Mouse (Mus musculus): ENCODE results near the gene Npcd. TPM values are rescaled to one million over a fixed set of nuclear protein-coding genes. Genes with fewer than 3 reads are reported as not detected.

Gene Npcd
- total and polyA plus RNA-seq, 2 experiments, result not detected

DNA sequence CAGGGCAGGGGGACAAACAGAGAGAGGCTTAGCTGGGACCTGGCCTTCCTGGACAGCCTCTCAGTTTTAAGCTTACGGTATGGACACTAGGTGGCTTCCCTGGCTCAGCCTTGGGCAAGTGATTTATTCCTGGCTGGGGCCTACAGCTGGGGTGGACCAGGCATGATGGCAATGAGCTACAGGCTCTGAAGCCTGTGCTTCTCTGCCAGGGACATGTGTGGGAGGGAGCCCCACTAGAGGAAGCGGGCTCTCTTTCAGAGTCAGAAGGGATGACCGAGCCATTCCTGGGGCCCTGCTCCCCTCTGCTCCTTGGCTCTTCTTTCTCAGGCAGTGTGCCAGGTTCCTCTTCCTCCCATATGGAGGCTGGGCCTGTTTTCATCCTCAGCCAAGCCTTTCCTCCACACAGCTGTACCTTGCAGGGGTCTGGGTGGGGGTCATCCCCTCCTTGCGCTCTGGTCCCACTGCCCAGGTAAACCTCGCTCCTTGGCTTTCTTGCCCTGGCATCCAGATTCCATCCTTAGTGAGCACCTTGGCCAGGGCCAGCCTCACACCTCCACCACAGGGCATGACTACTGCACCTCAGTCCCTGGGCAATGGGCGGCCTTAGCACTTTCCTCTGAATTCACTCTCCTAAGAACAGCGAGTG, 70.3 kb downstream of the Npcd start:
- no peaks in the 10 kb centered on the region for H3K27me3 ChIP-seq (ENCODE audit: control insufficient read depth, insufficient read depth, low read length)
- DNase-seq (ENCODE audit: extremely low read depth, low read depth, low spot score), result no peak
- TF ChIP-seq CTCF (IDR thresholded peaks at IDR 0.05; ENCODE audit: low read depth, low read length) (no peak), POLR2A (IDR thresholded peaks at IDR 0.05; ENCODE audit: extremely low read depth, insufficient read depth, low read length) (no peak)
- no peaks in the 10 kb centered on the region for H3K4me1 ChIP-seq (ENCODE audit: control insufficient read depth, insufficient read depth, low read length)
- H3K9ac ChIP-seq (ENCODE audit: low read depth, low read length), result no peak overlapping the region
- 89% methylated on average over 7 of the region's 7 CpGs for WGBS
- no peak overlapping the region for H3K4me3 ChIP-seq (ENCODE audit: insufficient read depth, low read depth, low read length)
- no peak overlapping the region for H3K27ac ChIP-seq (replicated peaks; ENCODE audit: insufficient read depth, low read depth, low read length)
- no peaks in the 10 kb centered on the region for H3K79me2 ChIP-seq (ENCODE audit: control insufficient read depth, insufficient read depth, low read length)
- no peaks in the 10 kb centered on the region for H3K36me3 ChIP-seq (ENCODE audit: control insufficient read depth, insufficient read depth, low read length)

DNA sequence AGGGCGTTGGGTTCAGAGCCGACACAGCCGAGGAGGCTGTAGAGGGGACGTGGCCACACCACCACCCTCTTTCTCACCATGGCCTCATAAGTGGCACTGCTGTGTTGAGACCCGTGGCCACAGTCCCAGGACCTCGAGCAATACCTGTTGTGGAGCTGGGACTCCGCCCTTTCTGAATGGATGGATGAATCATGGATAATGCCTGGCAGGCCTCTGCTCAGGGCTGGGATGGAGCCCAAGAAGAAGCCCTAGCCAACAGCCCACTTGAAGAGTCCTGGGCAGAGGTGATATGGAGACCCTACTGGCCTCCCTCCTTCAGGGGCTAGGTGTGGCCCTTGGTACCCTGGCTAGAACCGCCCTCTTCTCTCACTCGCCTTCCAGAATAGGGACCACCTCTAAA, 71.0 kb downstream of the Npcd start:
- no peak for DNase-seq (ENCODE audit: extremely low read depth, low read depth, low spot score)
- Histone ChIP-seq H3K4me1 (ENCODE audit: control insufficient read depth, insufficient read depth, low read length) (no peaks in the 10 kb centered on the region), H3K4me3 (ENCODE audit: insufficient read depth, low read depth, low read length) (no peak overlapping the region), H3K27me3 (ENCODE audit: control insufficient read depth, insufficient read depth, low read length) (no peaks in the 10 kb centered on the region), H3K27ac (replicated peaks; ENCODE audit: insufficient read depth, low read depth, low read length) (no peak overlapping the region), H3K36me3 (ENCODE audit: control insufficient read depth, insufficient read depth, low read length) (no peaks in the 10 kb centered on the region), H3K79me2 (ENCODE audit: control insufficient read depth, insufficient read depth, low read length) (no peaks in the 10 kb centered on the region), H3K9ac (ENCODE audit: low read depth, low read length) (no peak overlapping the region)
- WGBS, result 90% methylated on average over 9 of the region's 9 CpGs
- no peak for TF ChIP-seq CTCF (IDR thresholded peaks at IDR 0.05; ENCODE audit: low read depth, low read length)
- no peak for TF ChIP-seq POLR2A (IDR thresholded peaks at IDR 0.05; ENCODE audit: extremely low read depth, insufficient read depth, low read length)

DNA sequence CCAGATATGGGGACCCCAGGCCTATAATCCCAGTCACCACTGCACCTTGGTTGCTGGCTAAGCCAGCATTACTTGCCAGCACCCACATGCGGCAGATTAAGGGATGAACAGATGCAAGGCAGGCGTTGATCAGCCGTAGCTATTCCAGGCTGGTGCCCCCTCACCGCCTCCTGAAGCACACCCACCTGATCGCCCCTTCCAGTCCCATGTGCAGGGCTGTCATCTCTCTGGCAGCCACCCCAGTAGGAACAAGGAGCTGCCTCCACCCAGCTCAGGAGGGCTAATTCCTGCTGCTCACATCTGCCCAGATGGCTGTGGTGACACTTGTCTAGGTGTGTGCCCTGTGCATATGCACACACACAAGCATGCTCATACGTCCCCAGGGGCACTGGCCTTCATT, 73.1 kb downstream of the Npcd start:
- Histone ChIP-seq H3K27me3 (ENCODE audit: control insufficient read depth, insufficient read depth, low read length) (no peaks in the 10 kb centered on the region), H3K4me1 (ENCODE audit: control insufficient read depth, insufficient read depth, low read length) (no peaks in the 10 kb centered on the region), H3K79me2 (ENCODE audit: control insufficient read depth, insufficient read depth, low read length) (no peaks in the 10 kb centered on the region), H3K27ac (replicated peaks; ENCODE audit: insufficient read depth, low read depth, low read length) (no peak overlapping the region), H3K9ac (ENCODE audit: low read depth, low read length) (no peak overlapping the region), H3K4me3 (ENCODE audit: insufficient read depth, low read depth, low read length) (no peak overlapping the region), H3K36me3 (ENCODE audit: control insufficient read depth, insufficient read depth, low read length) (no peaks in the 10 kb centered on the region)
- WGBS, result 92% methylated on average over 6 of the region's 6 CpGs
- DNase-seq (ENCODE audit: extremely low read depth, low read depth, low spot score), result no peak
- no peak for TF ChIP-seq POLR2A (IDR thresholded peaks at IDR 0.05; ENCODE audit: extremely low read depth, insufficient read depth, low read length)
- no peak for TF ChIP-seq CTCF (IDR thresholded peaks at IDR 0.05; ENCODE audit: low read depth, low read length)

DNA sequence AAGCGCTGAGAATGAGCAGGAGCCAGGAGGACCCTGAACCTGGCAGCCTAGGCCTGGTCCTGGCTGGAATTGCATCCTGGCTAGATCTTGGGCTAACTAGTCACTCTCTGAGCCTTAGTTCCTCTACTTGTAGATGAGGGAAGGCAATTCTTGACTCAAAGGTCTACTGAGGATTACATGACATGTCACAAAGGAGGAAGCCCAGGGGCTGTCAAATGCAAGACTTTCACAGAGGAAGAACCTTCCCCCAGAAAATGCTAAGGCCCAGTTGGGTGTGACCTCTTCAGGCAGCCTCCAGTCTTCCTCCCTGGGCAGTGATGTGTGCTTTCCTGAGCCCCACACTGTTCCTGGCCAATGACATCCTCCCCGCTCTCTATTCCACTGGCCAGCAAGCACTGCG, 76.9 kb downstream of the Npcd start:
- no peak for DNase-seq (ENCODE audit: extremely low read depth, low read depth, low spot score)
- H3K36me3 ChIP-seq (ENCODE audit: control insufficient read depth, insufficient read depth, low read length), result no peaks in the 10 kb centered on the region
- H3K79me2 ChIP-seq (ENCODE audit: control insufficient read depth, insufficient read depth, low read length), result no peaks in the 10 kb centered on the region
- no peak overlapping the region for H3K9ac ChIP-seq (ENCODE audit: low read depth, low read length)
- H3K4me1 ChIP-seq (ENCODE audit: control insufficient read depth, insufficient read depth, low read length), result no peaks in the 10 kb centered on the region
- H3K27ac ChIP-seq (replicated peaks; ENCODE audit: insufficient read depth, low read depth, low read length), result no peak overlapping the region
- WGBS, result 92% methylated on average over 3 of the region's 3 CpGs
- H3K4me3 ChIP-seq (ENCODE audit: insufficient read depth, low read depth, low read length), result no peak overlapping the region
- no peaks in the 10 kb centered on the region for H3K27me3 ChIP-seq (ENCODE audit: control insufficient read depth, insufficient read depth, low read length)
- TF ChIP-seq POLR2A (IDR thresholded peaks at IDR 0.05; ENCODE audit: extremely low read depth, insufficient read depth, low read length), result no peak
- TF ChIP-seq CTCF (IDR thresholded peaks at IDR 0.05; ENCODE audit: low read depth, low read length), result no peak

DNA sequence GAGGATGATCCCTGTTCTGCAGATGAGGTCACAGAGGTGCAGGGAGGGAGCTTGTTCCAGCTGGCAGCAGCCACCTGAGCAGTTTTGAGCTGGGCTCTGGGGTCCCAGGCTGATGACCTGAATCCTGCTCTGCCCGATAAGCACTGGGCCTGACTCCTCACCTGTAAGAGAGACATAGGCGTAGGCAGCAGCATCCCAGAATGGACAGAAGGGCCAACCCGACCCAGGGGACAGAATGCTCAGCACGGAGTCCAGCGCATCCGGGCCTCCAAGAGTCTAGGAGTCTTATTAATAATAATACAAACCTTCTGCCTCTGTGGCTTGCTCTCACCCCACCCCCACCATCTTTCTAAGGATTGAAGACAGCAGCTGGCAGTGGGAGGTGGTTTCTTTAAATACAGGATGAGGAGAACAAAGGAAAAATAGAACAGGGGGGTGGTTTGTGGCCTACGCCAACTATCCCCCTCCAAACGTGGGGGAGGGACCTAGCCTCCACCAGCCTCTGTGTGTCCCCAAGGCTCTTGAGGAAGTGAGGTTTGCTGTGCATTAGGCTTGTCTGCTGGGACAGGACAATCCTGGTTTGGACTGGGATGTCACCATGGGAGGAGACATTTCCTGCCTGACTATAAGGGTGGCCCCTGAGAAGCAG, 77.9 kb downstream of the Npcd start:
- Histone ChIP-seq H3K4me1 (ENCODE audit: control insufficient read depth, insufficient read depth, low read length) (no peaks in the 10 kb centered on the region), H3K4me3 (ENCODE audit: insufficient read depth, low read depth, low read length) (no peak overlapping the region), H3K27me3 (ENCODE audit: control insufficient read depth, insufficient read depth, low read length) (no peaks in the 10 kb centered on the region), H3K36me3 (ENCODE audit: control insufficient read depth, insufficient read depth, low read length) (no peaks in the 10 kb centered on the region), H3K9ac (ENCODE audit: low read depth, low read length) (no peak overlapping the region), H3K27ac (replicated peaks; ENCODE audit: insufficient read depth, low read depth, low read length) (no peak overlapping the region), H3K79me2 (ENCODE audit: control insufficient read depth, insufficient read depth, low read length) (no peaks in the 10 kb centered on the region)
- 80% methylated on average over 8 of the region's 8 CpGs for WGBS
- TF ChIP-seq POLR2A (IDR thresholded peaks at IDR 0.05; ENCODE audit: extremely low read depth, insufficient read depth, low read length) (no peak), CTCF (IDR thresholded peaks at IDR 0.05; ENCODE audit: low read depth, low read length) (no peak)
- DNase-seq (ENCODE audit: extremely low read depth, low read depth, low spot score), result no peak

DNA sequence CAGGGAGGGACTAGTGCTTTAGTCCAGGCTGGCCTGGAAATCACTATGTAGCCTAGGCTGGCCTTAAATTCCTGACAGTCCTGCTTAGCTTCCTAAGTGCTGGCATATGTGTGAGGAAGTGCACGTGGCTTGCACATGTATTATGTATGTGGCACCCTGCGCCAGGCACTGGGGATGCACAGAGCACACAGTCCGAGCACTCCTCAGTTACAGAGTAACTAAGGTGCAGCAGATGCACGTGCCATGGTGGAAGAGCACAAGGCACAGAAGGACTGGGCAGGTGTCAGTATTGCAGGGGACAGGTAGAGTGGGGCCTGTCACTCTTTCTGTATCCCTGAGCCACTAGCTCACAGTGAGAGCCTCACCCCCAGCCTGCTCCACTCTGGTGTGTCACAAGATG, 78.9 kb downstream of the Npcd start:
- H3K36me3 ChIP-seq (ENCODE audit: control insufficient read depth, insufficient read depth, low read length), result no peaks in the 10 kb centered on the region
- WGBS, result 76% methylated on average over 4 of the region's 4 CpGs
- no peaks in the 10 kb centered on the region for H3K4me1 ChIP-seq (ENCODE audit: control insufficient read depth, insufficient read depth, low read length)
- no peak overlapping the region for H3K9ac ChIP-seq (ENCODE audit: low read depth, low read length)
- no peak overlapping the region for H3K27ac ChIP-seq (replicated peaks; ENCODE audit: insufficient read depth, low read depth, low read length)
- DNase-seq (ENCODE audit: extremely low read depth, low read depth, low spot score), result no peak
- no peak overlapping the region for H3K4me3 ChIP-seq (ENCODE audit: insufficient read depth, low read depth, low read length)
- no peaks in the 10 kb centered on the region for H3K79me2 ChIP-seq (ENCODE audit: control insufficient read depth, insufficient read depth, low read length)
- TF ChIP-seq POLR2A (IDR thresholded peaks at IDR 0.05; ENCODE audit: extremely low read depth, insufficient read depth, low read length) (no peak), CTCF (IDR thresholded peaks at IDR 0.05; ENCODE audit: low read depth, low read length) (no peak)
- no peaks in the 10 kb centered on the region for H3K27me3 ChIP-seq (ENCODE audit: control insufficient read depth, insufficient read depth, low read length)
